Mouse (Mus musculus): ENCODE data around the gene Topbp1. TPM values are rescaled to one million over a fixed set of nuclear protein-coding genes. Genes with fewer than 3 reads are reported as not detected.
"Not testable (repeated sequence)": the region's sequence is repeated elsewhere in the genome, so short reads cannot be mapped to it uniquely, and the experiment has no call there.

The Topbp1 gene
- polyA plus RNA-seq, 1 experiment from 2014 or later: 21.8 TPM

DNA sequence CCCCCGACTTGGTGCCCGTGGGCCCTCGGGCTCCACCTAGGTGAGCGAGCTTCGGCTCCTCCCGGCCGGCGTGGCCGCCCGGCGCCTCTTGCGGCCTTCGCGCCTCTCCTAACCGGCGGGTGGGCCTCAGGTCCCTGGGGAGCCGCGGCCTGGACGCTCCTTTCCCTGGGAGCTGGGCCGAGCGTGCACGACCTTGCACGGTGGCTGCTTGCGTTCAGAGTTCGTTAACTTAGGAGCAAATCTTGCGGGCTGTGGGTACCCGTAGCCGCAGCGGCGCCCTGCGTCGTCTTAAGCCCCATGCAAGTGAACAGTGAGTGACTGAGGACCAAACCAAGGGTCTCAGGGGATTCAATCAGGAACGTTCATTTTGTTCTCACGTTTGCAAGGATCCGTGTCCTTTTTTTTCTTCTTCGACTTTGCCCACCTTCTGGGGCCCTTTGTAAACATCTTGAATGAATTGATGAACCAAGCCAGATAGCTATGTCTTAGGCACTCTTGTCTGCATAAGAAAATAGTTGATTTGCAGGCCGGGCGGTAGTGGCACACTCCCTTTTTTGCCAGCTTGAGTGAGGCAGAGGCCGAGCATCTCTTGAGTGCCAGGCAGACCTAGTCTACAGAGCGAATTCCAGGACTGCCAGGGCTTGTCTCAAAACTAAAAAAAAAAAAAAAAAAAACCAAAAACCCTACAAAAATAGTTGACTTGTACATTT is 472 bp downstream of the Topbp1 start:
- Histone ChIP-seq H3K79me2 (ENCODE audit: inconsistent target) (peaks cover 36% of the 10 kb centered on the region), H3K27ac (peak overlapping the region; percentile 43), H3K4me3 (ENCODE audit: inconsistent target) (peak overlapping the region; percentile 69), H3K36me3 (ENCODE audit: inconsistent target) (peaks cover 21% of the 10 kb centered on the region)
- 2% methylated on average over 40 of the region's 40 CpGs for whole genome bisulfite sequencing (ENCODE audit: missing documents)

GRCm38 (mm10) chr9:103309832-103310231 is 4.8 kb downstream of the Topbp1 start:
- Histone ChIP-seq H3K27ac (no peak overlapping the region), H3K36me3 (ENCODE audit: inconsistent target) (peaks cover 53% of the 10 kb centered on the region), H3K4me3 (ENCODE audit: inconsistent target) (no peak overlapping the region), H3K79me2 (ENCODE audit: inconsistent target) (peaks cover 50% of the 10 kb centered on the region)
- 88% methylated on average over 6 of the region's 6 CpGs for WGBS (ENCODE audit: missing documents)

DNA sequence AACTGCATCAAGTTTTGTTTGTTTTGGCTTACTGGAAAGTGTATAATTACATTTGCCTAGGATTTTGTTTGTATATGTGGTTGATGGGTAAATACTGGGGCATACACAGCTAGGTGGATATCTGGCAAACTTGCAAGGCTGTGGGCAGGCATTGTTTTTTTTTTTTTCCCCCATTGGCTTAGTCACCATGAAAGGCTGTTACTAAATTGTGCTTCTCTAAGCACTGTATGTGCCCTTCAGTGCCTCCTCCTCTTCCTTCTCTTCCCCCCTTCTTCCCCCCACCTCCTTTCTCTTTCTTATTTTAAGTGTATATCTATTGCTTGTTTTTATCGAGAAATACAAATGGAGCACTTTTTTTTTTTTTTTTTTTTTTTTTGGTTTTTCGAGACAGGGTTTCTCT is 19.7 kb downstream of the Topbp1 start:
- no peak overlapping the region for H3K4me3 ChIP-seq (ENCODE audit: inconsistent target)
- H3K79me2 ChIP-seq (ENCODE audit: inconsistent target): no peaks in the 10 kb centered on the region
- H3K27ac ChIP-seq: no peak overlapping the region
- no CpG with 5 or more reads among the region's 2 CpGs for WGBS (ENCODE audit: missing documents)
- H3K36me3 ChIP-seq (ENCODE audit: inconsistent target): peaks cover 67% of the 10 kb centered on the region

GRCm38 (mm10) chr9:103326449-103326848 is 21.4 kb downstream of the Topbp1 start:
- H3K4me3 ChIP-seq (ENCODE audit: inconsistent target): no peak overlapping the region
- no peaks in the 10 kb centered on the region for H3K79me2 ChIP-seq (ENCODE audit: inconsistent target)
- H3K36me3 ChIP-seq (ENCODE audit: inconsistent target): peaks cover 52% of the 10 kb centered on the region
- H3K27ac ChIP-seq: no peak overlapping the region
- 94% methylated on average over 8 of the region's 9 CpGs for WGBS (ENCODE audit: missing documents)

- Histone ChIP-seq H3K27ac (no peak overlapping the region), H3K4me3 (ENCODE audit: inconsistent target) (no peak overlapping the region), H3K79me2 (ENCODE audit: inconsistent target) (no peaks in the 10 kb centered on the region), H3K36me3 (ENCODE audit: inconsistent target) (peaks cover 38% of the 10 kb centered on the region)
- WGBS (ENCODE audit: missing documents): 60% methylated on average over 6 of the region's 6 CpGs
These were observed 27.6 kb downstream of the Topbp1 start for GRCm38 (mm10) chr9:103332663-103333062.

GRCm38 (mm10) chr9:103336912-103337311 is 31.9 kb downstream of the Topbp1 start:
- no peaks in the 10 kb centered on the region for H3K79me2 ChIP-seq (ENCODE audit: inconsistent target)
- H3K4me3 ChIP-seq (ENCODE audit: inconsistent target): no peak overlapping the region
- H3K36me3 ChIP-seq (ENCODE audit: inconsistent target): peaks cover 51% of the 10 kb centered on the region
- H3K27ac ChIP-seq: no peak overlapping the region

GRCm38 (mm10) chr9:103347045-103347444 is 42.0 kb downstream of the Topbp1 start:
- Histone ChIP-seq H3K36me3 (ENCODE audit: inconsistent target) (peaks cover 14% of the 10 kb centered on the region; the same call in 1 of the 2 replicates), H3K79me2 (ENCODE audit: inconsistent target) (peaks cover 9% of the 10 kb centered on the region; the same call in 1 of the 2 replicates), H3K4me3 (ENCODE audit: inconsistent target) (no peak overlapping the region), H3K27ac (peak overlapping the region; percentile 7; the same call in 1 of the 2 replicates)
- 42% methylated on average over 4 of the region's 4 CpGs for WGBS (ENCODE audit: missing documents)

DNA sequence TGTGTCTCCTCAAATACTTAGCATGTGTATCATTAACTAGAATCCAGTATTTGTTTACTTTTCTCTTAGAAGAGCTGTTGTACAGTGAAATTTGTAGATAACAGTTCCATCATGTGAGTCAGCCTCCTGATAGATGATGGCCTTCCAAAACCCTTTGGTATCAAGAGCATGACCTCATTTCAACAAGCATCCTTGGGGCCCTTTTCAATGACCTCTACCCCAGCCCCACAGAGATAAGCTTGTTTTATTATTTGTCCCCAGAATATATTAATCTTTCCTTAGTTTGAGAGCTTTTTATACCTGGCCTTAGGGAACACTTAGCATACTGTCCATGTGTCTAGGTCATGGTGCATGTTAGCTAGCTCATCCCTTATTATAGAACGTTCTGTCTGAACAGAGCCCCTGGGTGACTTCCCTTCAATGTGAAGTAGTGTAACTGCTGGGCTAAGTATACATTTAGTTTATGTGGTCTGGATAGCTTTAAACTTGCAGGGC is 43.0 kb downstream of the Topbp1 start:
- no peak overlapping the region for H3K27ac ChIP-seq
- H3K4me3 ChIP-seq (ENCODE audit: inconsistent target): no peak overlapping the region
- H3K36me3 ChIP-seq (ENCODE audit: inconsistent target): peaks cover 5% of the 10 kb centered on the region; the same call in 1 of the 2 replicates
- WGBS (ENCODE audit: missing documents): 100% methylated on average over 1 of the region's 1 CpGs
- peaks cover 9% of the 10 kb centered on the region; the same call in 1 of the 2 replicates for H3K79me2 ChIP-seq (ENCODE audit: inconsistent target)

- H3K4me3 ChIP-seq (ENCODE audit: inconsistent target): no peak overlapping the region
- no peak overlapping the region for H3K27ac ChIP-seq
- peaks cover 9% of the 10 kb centered on the region; the same call in 1 of the 2 replicates for H3K79me2 ChIP-seq (ENCODE audit: inconsistent target)
- H3K36me3 ChIP-seq (ENCODE audit: inconsistent target): peaks cover 5% of the 10 kb centered on the region; the same call in 1 of the 2 replicates
These were observed 43.8 kb downstream of the Topbp1 start for GRCm38 (mm10) chr9:103348791-103349190.

GRCm38 (mm10) chr9:103353500-103354260 is 48.7 kb downstream of the Topbp1 start:
- H3K36me3 ChIP-seq (ENCODE audit: inconsistent target): peaks cover 21% of the 10 kb centered on the region; the same call in 1 of the 2 replicates
- not testable (repeated sequence) for H3K4me3 ChIP-seq (ENCODE audit: inconsistent target); H3K27ac ChIP-seq
- WGBS (ENCODE audit: missing documents): 100% methylated on average over 1 of the region's 7 CpGs
- peaks cover 20% of the 10 kb centered on the region; the same call in 1 of the 2 replicates for H3K79me2 ChIP-seq (ENCODE audit: inconsistent target)

DNA sequence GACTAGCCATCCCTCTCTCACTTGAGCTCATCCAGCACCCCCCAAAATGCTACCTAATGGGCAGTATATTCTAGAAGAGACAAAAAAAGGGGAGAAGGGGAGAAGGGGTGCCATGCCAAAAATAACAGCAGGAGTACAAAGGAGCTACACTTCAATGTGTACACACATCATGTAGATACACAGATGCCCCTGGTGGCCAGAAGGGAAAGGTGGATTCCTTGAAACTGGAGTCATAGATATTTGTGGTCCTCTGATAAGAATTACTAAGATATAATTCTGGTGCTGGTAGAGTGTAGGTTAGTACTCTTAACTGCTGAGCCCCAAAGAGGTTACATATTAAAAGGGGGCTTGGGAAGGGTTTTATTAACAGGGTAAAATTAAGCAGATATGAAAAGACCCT is 52.9 kb downstream of the Topbp1 start:
- Histone ChIP-seq H3K27ac (no peak overlapping the region), H3K4me3 (ENCODE audit: inconsistent target) (no peak overlapping the region), H3K36me3 (ENCODE audit: inconsistent target) (peaks cover 28% of the 10 kb centered on the region; the same call in 1 of the 2 replicates), H3K79me2 (ENCODE audit: inconsistent target) (peaks cover 54% of the 10 kb centered on the region)

GRCm38 (mm10) chr9:103358545-103358944 is 53.5 kb downstream of the Topbp1 start:
- Histone ChIP-seq H3K79me2 (ENCODE audit: inconsistent target) (peaks cover 60% of the 10 kb centered on the region), H3K27ac (no peak overlapping the region), H3K36me3 (ENCODE audit: inconsistent target) (peaks cover 28% of the 10 kb centered on the region; the same call in 1 of the 2 replicates), H3K4me3 (ENCODE audit: inconsistent target) (no peak overlapping the region)
- WGBS (ENCODE audit: missing documents): 100% methylated on average over 2 of the region's 4 CpGs

DNA sequence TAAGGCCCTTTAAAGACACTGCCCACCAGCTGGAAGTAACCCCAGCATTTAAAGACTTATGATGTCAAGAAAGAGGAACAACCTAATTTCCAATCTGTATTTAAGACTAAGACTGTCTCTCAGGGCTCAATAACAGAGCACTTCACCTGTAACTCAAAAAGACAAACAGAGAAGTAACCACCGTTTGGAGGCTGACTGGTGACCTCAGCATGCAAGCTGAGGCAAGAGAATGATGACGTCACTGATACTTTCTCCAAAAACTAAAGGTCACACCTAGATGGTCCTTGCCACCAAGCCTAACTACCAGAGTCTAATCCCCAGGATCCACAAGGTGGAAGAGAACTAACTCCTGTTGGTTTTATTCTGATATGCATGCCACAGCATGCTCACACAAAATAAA is 55.6 kb downstream of the Topbp1 start:
- WGBS (ENCODE audit: missing documents): 42% methylated on average over 2 of the region's 2 CpGs
- Histone ChIP-seq H3K4me3 (ENCODE audit: inconsistent target) (no peak overlapping the region), H3K79me2 (ENCODE audit: inconsistent target) (peaks cover 71% of the 10 kb centered on the region), H3K36me3 (ENCODE audit: inconsistent target) (peaks cover 28% of the 10 kb centered on the region; the same call in 1 of the 2 replicates), H3K27ac (no peak overlapping the region)

GRCm38 (mm10) chr9:103363088-103363487 is 58.1 kb downstream of the Topbp1 start:
- H3K27ac ChIP-seq: no peak overlapping the region
- H3K79me2 ChIP-seq (ENCODE audit: inconsistent target): peaks cover 66% of the 10 kb centered on the region
- peaks cover 13% of the 10 kb centered on the region; the same call in 1 of the 2 replicates for H3K36me3 ChIP-seq (ENCODE audit: inconsistent target)
- H3K4me3 ChIP-seq (ENCODE audit: inconsistent target): no peak overlapping the region
- 74% methylated on average over 6 of the region's 6 CpGs for WGBS (ENCODE audit: missing documents)

All from macrophage (primary cell).